Mouse (Mus musculus): ENCODE results near the gene Cd63.

Cd63 gene

GRCm38 (mm10) chr10:128900698-128901097 is at the start of gene Cd63:
Gene Cd63 (plus strand): TSS chr10:128900989.
- DNase-seq (ENCODE audit: low read depth, low spot score) = no peak

- DNase-seq (ENCODE audit: low read depth, low spot score) = no peak
Observed at GRCm38 (mm10) chr10:128861176-128861575, 39.6 kb upstream of the Cd63 start.

- no peak for DNase-seq (ENCODE audit: low read depth, low spot score)
Observed at GRCm38 (mm10) chr10:128866042-128866441, 34.7 kb upstream of the Cd63 start.

DNA sequence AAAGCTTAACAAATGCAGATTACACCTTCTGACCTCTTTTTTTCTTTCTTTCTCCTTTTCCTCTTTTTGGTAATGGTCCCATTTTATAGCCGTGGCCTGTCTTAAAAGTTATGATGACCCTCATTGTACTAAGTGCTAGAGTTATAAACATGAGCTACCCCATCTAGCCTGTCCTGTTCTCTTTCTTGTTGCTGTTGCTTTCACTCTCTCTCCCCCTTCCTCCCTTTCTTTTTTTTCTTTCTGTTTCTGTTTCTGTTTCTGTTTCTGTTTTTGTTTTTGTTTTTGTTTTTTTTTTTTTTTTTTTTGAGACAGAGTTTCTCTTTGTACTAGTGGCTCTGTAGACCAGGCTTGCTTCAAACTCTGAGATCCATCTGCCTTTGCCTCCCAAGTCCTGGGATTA is 34.3 kb upstream of the Cd63 start:
- no peak for DNase-seq (ENCODE audit: low read depth, low spot score)

- DNase-seq (ENCODE audit: low read depth, low spot score) = no peak
Observed at GRCm38 (mm10) chr10:128870341-128870740, 30.4 kb upstream of the Cd63 start.

DNA sequence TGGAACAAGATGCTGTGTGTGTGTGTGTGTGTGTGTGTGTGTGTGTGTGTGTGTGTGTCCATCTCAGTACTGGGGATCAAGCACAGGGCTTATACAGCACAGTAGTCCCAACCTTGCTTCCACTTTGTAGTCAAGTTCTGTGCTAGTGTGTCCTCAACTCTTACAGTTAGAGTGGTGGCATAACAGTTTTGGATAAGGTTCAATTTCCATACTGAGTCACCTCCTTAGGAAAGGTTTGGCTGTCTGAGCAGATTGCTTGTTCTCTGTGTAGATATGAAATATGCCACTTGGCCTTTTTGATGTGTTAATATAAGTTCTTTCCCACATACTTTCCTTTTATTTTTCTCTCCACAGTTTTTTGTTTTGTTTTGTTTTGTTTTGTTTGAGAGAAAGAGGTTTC is 22.5 kb upstream of the Cd63 start:
- DNase-seq (ENCODE audit: low read depth, low spot score) = no peak

GRCm38 (mm10) chr10:128878811-128879210 is 22.0 kb upstream of the Cd63 start:
- DNase-seq (ENCODE audit: low read depth, low spot score) = no peak

GRCm38 (mm10) chr10:128882067-128882466 is 18.7 kb upstream of the Cd63 start:
- DNase-seq (ENCODE audit: low read depth, low spot score) = no peak

- peak; percentile 84 for DNase-seq (ENCODE audit: low read depth, low spot score)
Observed at GRCm38 (mm10) chr10:128888941-128889827, 11.6 kb upstream of the Cd63 start.

DNA sequence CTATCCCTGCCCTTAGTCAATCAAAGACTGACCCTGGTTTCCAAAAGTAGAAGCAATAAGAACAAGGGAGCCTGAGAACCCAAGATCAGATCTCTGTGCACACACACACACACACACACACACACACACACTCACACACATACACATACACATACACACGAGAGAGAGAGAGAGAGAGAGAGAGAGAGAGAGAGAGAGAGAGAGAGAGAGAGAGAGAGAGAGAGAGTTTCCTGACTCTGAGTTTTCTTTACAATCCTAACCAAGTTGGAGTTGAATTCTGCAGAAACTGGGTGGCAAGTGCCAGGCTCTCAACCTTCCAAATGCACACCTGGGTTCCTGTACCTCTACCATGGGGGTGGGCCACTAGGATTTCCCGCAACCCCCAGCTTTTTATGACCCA is 10.9 kb upstream of the Cd63 start:
- peak; percentile 12 for DNase-seq (ENCODE audit: low read depth, low spot score)

DNA sequence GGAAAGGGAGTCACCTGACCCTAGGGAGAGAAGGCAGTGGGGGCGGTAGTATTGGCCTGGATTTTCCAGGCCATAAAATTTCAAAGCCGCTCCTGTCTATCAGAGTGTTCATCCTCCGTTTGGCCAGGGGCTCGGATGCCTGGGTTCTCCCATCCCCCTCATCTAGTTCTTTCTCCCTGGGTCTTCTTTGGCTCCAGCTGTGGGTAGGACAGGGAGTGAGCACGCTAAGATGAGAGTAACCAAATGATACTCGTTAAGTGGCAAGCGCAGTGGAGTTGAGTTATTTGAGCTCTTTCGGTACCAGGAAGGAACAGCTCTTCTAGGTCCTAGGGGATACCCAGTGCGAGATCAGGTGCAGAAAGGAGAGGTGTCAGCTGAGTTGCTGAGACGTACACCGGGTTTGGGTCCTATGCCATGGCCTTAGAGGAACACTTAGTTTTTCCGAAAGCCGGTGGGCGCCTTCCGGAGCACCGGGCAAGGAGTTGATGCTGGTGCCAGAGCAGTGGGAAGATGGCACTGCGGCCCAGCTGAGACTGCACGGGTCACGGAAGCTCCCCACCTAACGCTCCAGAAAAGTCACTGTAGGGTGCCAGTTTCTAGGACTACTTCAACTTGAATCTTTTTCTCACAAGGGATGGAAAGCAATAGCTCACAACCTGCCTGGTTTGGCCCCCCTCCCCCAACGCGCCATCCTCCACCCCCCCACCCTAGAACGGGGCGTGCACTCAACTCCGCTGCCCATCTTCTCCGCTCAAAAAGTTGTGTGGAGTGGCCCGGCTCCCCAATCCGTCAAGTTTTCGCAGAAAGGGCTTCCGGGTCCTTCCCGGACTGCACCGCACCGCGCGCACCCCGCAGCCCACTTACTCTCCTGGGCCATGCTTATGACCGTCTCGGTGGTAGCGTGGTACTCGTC is 10.2 kb upstream of the Cd63 start:
- peak; percentile 32 for DNase-seq (ENCODE audit: low read depth, low spot score)

DNA sequence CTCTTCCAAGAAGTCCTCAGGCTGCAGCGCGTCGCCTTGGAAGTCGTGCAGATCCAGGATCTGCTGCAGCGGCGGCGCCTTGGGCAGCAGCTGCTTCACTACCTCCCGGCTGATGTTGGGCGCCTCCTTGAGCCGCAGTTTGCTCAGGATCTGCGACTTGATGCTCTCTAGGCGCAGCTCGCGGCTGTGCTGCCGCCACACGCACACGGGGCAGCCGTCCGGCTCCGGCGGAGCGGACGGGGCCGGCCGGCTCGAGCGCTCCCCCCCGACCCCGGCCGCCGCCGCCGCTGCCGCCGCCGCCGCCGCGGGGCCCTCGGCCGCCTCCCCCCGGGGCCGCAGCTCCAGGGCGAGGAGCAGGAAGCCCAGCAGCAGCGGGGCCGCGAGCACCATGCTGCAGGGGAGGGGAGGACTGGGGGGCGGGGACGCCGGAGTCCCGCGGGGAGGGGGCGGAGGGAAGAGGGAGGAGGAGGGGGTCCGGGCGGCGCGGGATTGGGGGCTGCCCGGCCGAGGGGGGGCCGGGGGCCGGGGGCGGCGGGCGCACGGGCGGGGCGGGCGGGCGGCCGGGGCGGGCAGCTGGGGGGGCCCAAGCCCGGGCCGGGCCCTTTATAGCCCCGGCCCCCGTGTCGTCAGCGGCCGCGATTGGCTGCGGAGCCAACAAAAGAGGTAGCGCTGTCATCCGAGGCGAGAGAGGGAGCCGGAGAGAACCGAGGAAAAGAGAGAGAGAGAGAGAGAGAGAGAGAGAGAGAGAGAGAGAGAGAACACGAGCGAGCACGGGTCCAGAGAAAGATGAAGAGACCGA is 9.3 kb upstream of the Cd63 start, which contains the start of gene Gdf11:
TSS of gene Gdf11 (minus strand) at position 423 of the 799 bp plus-strand sequence.
- peak; percentile 91 for DNase-seq (ENCODE audit: low read depth, low spot score)

DNA sequence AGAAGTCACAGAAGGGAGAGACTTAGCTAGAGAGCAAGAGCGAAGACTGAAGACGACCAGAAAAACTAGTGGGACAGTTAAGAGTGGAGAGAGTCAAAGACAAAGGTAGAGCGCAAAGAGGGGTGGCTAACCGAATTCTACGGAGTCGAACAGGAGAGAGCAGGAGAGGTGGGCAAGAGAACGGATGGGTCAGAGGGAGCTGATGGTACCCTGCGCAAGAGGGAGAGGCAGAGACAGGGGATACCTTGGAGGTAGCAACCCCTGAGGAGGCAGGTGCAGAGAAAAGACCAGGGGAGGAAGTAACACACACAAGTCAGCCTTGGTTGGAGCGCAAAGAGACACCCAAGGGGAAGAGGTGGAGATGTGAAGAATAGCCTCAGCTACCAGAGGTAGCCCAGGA is 8.5 kb upstream of the Cd63 start:
- DNase-seq (ENCODE audit: low read depth, low spot score) = no peak

DNA sequence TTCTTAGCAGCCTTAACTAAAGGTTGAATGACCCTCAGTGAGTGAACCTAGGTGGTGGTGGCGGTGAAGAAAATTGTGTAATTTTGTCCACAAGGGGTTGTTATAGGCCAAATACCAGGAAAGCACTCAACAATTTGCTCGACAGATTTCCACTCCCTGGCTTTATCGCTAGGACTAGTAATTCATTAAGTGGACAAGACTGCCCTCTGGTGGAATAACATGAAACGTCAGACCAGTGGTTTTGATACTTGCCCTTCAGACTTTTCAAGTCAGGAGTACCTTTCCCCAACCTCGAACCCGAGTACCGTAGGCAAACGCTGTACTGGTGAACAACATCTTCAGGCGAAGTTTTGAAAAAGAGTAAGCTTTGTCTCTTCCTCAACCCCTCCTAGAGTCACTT is 5.4 kb upstream of the Cd63 start:
- DNase-seq (ENCODE audit: low read depth, low spot score) = peak; percentile 92

- DNase-seq (ENCODE audit: low read depth, low spot score) = no peak
Observed at GRCm38 (mm10) chr10:128895952-128896693, 4.7 kb upstream of the Cd63 start.

GRCm38 (mm10) chr10:128896807-128897206 is 4.0 kb upstream of the Cd63 start:
- DNase-seq (ENCODE audit: low read depth, low spot score) = no peak

- no peak for DNase-seq (ENCODE audit: low read depth, low spot score)
Observed at GRCm38 (mm10) chr10:128897501-128897900, 3.3 kb upstream of the Cd63 start.

DNA sequence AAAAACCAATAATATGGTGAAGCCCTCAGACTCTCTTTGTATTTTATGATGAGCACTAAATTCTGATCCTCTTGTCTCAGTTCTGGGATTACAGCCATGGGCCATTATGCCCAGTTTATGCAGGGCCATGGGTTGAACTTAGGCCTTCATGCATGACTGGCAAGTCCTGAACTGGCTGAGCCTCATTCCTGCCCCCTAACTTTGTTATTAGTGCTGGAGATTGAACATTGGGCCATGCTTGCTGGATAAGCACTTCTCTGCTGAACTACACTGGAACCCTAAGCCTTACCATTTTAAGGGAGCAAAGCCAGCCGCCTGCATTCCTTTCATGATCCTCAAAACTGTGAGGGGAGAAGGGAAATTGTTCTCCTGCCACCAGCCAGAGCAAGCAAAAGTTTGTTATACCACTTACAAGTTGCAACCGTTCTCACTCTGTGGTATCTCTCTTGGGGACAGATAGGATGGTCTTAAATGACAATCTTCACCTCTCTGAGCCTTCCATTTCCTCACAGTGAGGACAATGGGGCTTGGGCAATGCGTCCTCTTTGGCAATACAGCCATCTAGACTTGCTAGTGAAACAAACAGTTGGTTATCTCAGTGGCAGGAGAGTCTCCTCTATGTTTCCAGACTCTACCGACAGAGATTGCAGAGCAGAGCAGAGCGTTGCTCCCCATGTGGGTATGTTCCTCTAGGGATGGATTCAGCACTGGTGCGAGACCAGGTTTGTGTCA is 864 bp upstream of the Cd63 start:
- DNase-seq (ENCODE audit: low read depth, low spot score) = no peak

DNA sequence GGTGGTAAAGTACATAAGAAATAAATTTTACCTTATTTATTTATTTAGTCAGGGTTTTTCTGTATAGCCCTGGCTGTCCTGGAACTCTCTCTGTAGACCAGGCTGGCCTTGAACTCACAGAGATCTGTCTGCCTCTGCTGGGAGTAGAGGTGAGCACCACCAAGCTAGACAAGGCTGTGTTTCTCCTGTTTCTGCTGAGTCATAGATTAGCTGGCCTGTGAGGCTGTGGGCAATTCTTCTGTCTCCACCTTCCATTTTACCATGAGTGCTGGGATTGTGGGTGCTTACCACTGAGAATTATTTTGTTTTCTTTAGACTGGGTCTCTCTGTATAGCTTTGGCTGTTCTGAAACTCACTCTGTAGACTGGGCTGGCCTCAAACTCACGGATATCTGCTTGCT is 620 bp downstream of the Cd63 start:
- no peak for DNase-seq (ENCODE audit: low read depth, low spot score)

DNA sequence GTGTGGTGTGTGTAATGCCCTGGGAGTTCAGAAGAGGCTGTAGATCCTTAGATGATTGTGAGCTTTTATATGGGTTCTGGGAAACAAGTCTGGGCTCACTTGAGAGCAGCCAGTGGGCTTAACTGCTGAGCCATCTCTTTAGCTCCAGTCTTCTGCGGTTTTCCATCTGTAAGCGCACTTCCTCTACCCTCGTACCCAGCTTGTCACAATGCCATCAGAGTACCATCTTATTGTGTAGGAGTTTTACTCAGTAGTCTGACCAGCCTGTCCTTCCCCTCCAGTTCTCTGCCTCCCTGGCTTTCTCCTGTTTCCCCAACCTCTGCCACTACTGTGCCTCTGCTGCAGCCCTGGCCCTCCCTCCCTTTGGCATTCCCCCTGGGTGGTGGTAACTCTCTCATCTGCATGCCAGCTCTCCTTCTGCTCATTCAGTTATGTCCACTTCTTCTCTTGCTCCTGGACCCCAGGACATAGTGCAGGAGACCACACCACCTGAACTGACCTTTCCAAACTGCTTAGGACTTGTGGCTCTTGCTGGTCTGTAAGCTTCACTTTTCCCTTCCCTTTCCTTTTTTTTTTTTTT is 1.7 kb downstream of the Cd63 start:
- DNase-seq (ENCODE audit: low read depth, low spot score) = no peak
